Mouse (Mus musculus) intestine, postnatal 0 days (tissue): ENCODE measurements around the gene Cbx5. TPM values are rescaled to one million over a fixed set of nuclear protein-coding genes. Genes with fewer than 3 reads are reported as not detected.
A peak's percentile ranks its signal among the peaks of the same experiment; 100 is the strongest.

Experiments
- ATAC-seq: fragments of 200-750 bp; cut with Nextera tagmentation; 2 replicates; pipeline ENCODE4 v1.8.0; 2017; ENCODE audit warnings: mild to moderate bottlenecking, moderate TSS enrichment, moderate library complexity
- H3K27ac ChIP-seq: fragments of 300-500 bp; sonication (generic); 2 replicates; pipeline ENCODE4 v1.5.1; 2014; ENCODE audit warnings: mild to moderate bottlenecking, low read depth, low read length, moderate library complexity
- H3K27me3 ChIP-seq: fragments of 300-500 bp; sonication (generic); replicated peaks from 2 replicates; pipeline ENCODE4 v1.6.1; 2014; ENCODE audit warnings: low read length, mixed read lengths; ENCODE audit not compliant: control insufficient read depth, insufficient read depth
- H3K36me3 ChIP-seq: fragments of 300-500 bp; sonication (generic); 2 replicates; pipeline ENCODE4 v1.6.1; 2014; ENCODE audit warnings: mild to moderate bottlenecking, moderate library complexity; ENCODE audit not compliant: control insufficient read depth, insufficient read depth
- H3K4me1 ChIP-seq: fragments of 300-500 bp; sonication (generic); replicated peaks from 2 replicates; pipeline ENCODE4 v1.6.1; 2014; ENCODE audit warnings: antibody characterized with exemption, low read length, mixed read lengths; ENCODE audit not compliant: control insufficient read depth, insufficient read depth
- H3K4me2 ChIP-seq: fragments of 300-500 bp; sonication (generic); replicated peaks from 2 replicates; pipeline ENCODE4 v1.6.1; 2014; ENCODE audit warnings: low read depth, mild to moderate bottlenecking, moderate library complexity
- H3K4me3 ChIP-seq: fragments of 300-500 bp; sonication (generic); 2 replicates; pipeline ENCODE4 v1.5.1; 2014; ENCODE audit warnings: low read depth, low read length
- H3K9ac ChIP-seq: fragments of 300-500 bp; sonication (generic); 2 replicates; pipeline ENCODE4 v1.6.1; 2014; ENCODE audit warnings: mild to moderate bottlenecking, low read depth, low read length
- H3K9me3 ChIP-seq: fragments of 300-500 bp; sonication (generic); 2 replicates; pipeline ENCODE4 v1.6.1; 2016; ENCODE audit warnings: mixed run types; ENCODE audit not compliant: control insufficient read depth
- CTCF ChIP-seq: sonication (generic); IDR thresholded peaks from 2 replicates; pipeline ENCODE4 v1.5.1; 2016; ENCODE audit warnings: low read depth, mild to moderate bottlenecking, control low read depth, antibody characterized with exemption, moderate library complexity
- whole genome bisulfite sequencing: fragments of 180-500 bp; shearing (Covaris S2); extraction: QIAGEN DNeasy Blood & Tissue Kit; methylation state at CpG from one replicate; pipeline ENCODE4 v1.1.7; 2014; 5-methylcytosine and 5-hydroxymethylcytosine counted together
- polyA plus RNA-seq: library from polyadenylated mRNA; unstranded; fragments of >200 nt; fragmentation: Nextera tagmentation; extraction: Ambion mirVana; gene quantifications from 2 replicates; pipeline ENCODE4 v1.2.1, GENCODE M21; 2015

Cbx5 gene
- polyA plus RNA-seq, 1 experiment from 2014 or later = 24.0 TPM

- no peak overlapping the region for H3K27ac ChIP-seq
- H3K4me2 ChIP-seq = peak overlapping the region; percentile 84
- H3K4me1 ChIP-seq = peaks cover 3% of the 10 kb centered on the region; the same call in 1 of the 2 replicates
- under 1% methylated on average over 21 of the region's 21 CpGs for WGBS
- TF ChIP-seq CTCF = peak; percentile 86
- H3K27me3 ChIP-seq = peaks cover 45% of the 10 kb centered on the region
- peak overlapping the region; percentile 37 for H3K4me3 ChIP-seq
- H3K9me3 ChIP-seq = no peaks in the 10 kb centered on the region
- H3K36me3 ChIP-seq = no peaks in the 10 kb centered on the region
- no peak overlapping the region for H3K9ac ChIP-seq
- ATAC-seq = peak; percentile 46
Measured at GRCm38 (mm10) chr15:103183135-103183534, 56.5 kb downstream of the Cbx5 start.

GRCm38 (mm10) chr15:103182166-103182790 is 57.3 kb downstream of the Cbx5 start:
- Histone ChIP-seq H3K4me2 (peak overlapping the region; percentile 84), H3K4me3 (peak overlapping the region; percentile 37), H3K27ac (no peak overlapping the region), H3K9me3 (no peaks in the 10 kb centered on the region), H3K27me3 (peaks cover 54% of the 10 kb centered on the region), H3K36me3 (no peaks in the 10 kb centered on the region), H3K9ac (peak overlapping the region; percentile 26; the same call in 1 of the 2 replicates), H3K4me1 (peaks cover 7% of the 10 kb centered on the region)
- 2% methylated on average over 43 of the region's 48 CpGs for WGBS
- TF ChIP-seq CTCF = peak; percentile 100
- peak; percentile 36 for ATAC-seq

- no peak for TF ChIP-seq CTCF
- Histone ChIP-seq H3K4me3 (no peak overlapping the region), H3K4me1 (peaks cover 7% of the 10 kb centered on the region), H3K9me3 (no peaks in the 10 kb centered on the region), H3K9ac (no peak overlapping the region), H3K27me3 (peaks cover 72% of the 10 kb centered on the region), H3K4me2 (no peak overlapping the region), H3K36me3 (no peaks in the 10 kb centered on the region), H3K27ac (no peak overlapping the region)
- ATAC-seq = no peak
Measured at GRCm38 (mm10) chr15:103180406-103180805, 59.2 kb downstream of the Cbx5 start.

- Histone ChIP-seq H3K4me1 (peaks cover 5% of the 10 kb centered on the region), H3K9me3 (no peaks in the 10 kb centered on the region), H3K36me3 (no peaks in the 10 kb centered on the region), H3K9ac (no peak overlapping the region), H3K4me3 (no peak overlapping the region), H3K27ac (no peak overlapping the region), H3K27me3 (peaks cover 80% of the 10 kb centered on the region), H3K4me2 (no peak overlapping the region)
- TF ChIP-seq CTCF = no peak
- no peak for ATAC-seq
- 59% methylated on average over 1 of the region's 1 CpGs for WGBS
Measured at GRCm38 (mm10) chr15:103178767-103179166, 60.8 kb downstream of the Cbx5 start.

- peaks cover 80% of the 10 kb centered on the region for H3K27me3 ChIP-seq
- peak; percentile 87 for TF ChIP-seq CTCF
- no peak overlapping the region for H3K9ac ChIP-seq
- H3K36me3 ChIP-seq = no peaks in the 10 kb centered on the region
- no peaks in the 10 kb centered on the region for H3K9me3 ChIP-seq
- H3K4me2 ChIP-seq = no peak overlapping the region
- WGBS = 14% methylated on average over 12 of the region's 12 CpGs
- no peak overlapping the region for H3K27ac ChIP-seq
- H3K4me3 ChIP-seq = no peak overlapping the region
- peaks cover 4% of the 10 kb centered on the region; the same call in 1 of the 2 replicates for H3K4me1 ChIP-seq
- ATAC-seq = no peak
Measured at GRCm38 (mm10) chr15:103178137-103178536, 61.5 kb downstream of the Cbx5 start.

- ATAC-seq = no peak
- Histone ChIP-seq H3K4me1 (peaks cover 4% of the 10 kb centered on the region; the same call in 1 of the 2 replicates), H3K27me3 (peaks cover 82% of the 10 kb centered on the region), H3K9ac (no peak overlapping the region), H3K27ac (no peak overlapping the region), H3K4me2 (peak overlapping the region; percentile 48; the same call in 1 of the 2 replicates), H3K4me3 (no peak overlapping the region), H3K36me3 (no peaks in the 10 kb centered on the region), H3K9me3 (no peaks in the 10 kb centered on the region)
- 6% methylated on average over 12 of the region's 12 CpGs for WGBS
- no peak for TF ChIP-seq CTCF
Measured at GRCm38 (mm10) chr15:103177611-103178041, 62.0 kb downstream of the Cbx5 start.
